In the genomic region with DNA sequence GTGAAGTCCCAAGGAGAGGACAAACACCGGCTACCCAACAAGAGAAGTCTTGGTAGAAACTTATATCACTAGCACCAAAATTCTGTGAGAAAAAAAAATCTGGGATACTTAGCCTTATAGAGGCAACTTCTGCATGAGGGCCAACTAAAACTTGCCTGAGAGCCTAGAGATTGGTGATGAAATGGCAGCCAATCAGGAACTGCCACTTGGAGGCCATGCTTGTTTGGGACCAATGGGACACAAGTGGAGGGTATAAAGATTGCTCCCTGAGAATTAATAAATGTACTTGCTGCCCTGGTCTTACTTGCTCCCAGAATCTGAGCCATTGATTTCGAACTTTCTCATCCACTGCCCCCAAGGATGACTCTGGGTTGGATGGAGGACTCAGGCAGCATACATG, we compare ENCODE assay signal across 32 mouse cellular contexts. TPM values are rescaled to one million over a fixed set of nuclear protein-coding genes. Genes with fewer than 3 reads are reported as not detected.
DNase-seq lines count a peak whose midpoint lies in the region; TF ChIP-seq lines count a peak whose summit lies in the region.
"Had no signal": no experiment of that assay in that cellular context is flagged by ENCODE, and none has a peak within 500 bp of the region (broad histone marks: within the 10 kb centered on the region; RNA-seq: fewer than 3 reads in every experiment).

No protein-coding gene starts in this region.

- H3K4me3 ChIP-seq in MEL (ENCODE audit: control insufficient read depth in 1 of 2, insufficient read depth in 1 of 2, low read depth in 2 of 2, low read length in 2 of 2): no peak overlapping the region
- H3K4me3 ChIP-seq in macrophage (ENCODE audit: inconsistent target): no peak overlapping the region
- no peak overlapping the region for H3K4me3 ChIP-seq in limb, embryonic 10.5 days
- H3K4me3 ChIP-seq: embryonic facial prominence, embryonic 12.5 days; embryonic facial prominence, embryonic 15.5 days; gastrocnemius, adult 2 months; heart, embryonic 12.5 days; heart, embryonic 15.5 days; hindbrain, embryonic 10.5 days; hindbrain, embryonic 13.5 days; intestine, embryonic 15.5 days had no signal

- no peaks in the 10 kb centered on the region for H3K4me1 ChIP-seq in MEL (ENCODE audit: control insufficient read depth in 1 of 2, insufficient read depth in 2 of 2, low read length in 2 of 2)
- H3K4me1 ChIP-seq in limb, embryonic 10.5 days: no peaks in the 10 kb centered on the region
- H3K4me1 ChIP-seq: embryonic facial prominence, embryonic 12.5 days; embryonic facial prominence, embryonic 15.5 days; heart, embryonic 12.5 days; hindbrain, embryonic 10.5 days; hindbrain, embryonic 13.5 days; intestine, embryonic 15.5 days had no signal

- H3K27me3 ChIP-seq in MEL (ENCODE audit: control insufficient read depth in 1 of 2, insufficient read depth in 2 of 2, low read length in 2 of 2): no peaks in the 10 kb centered on the region
- no peaks in the 10 kb centered on the region for H3K27me3 ChIP-seq in limb, embryonic 10.5 days (ENCODE audit: low read depth, poor library complexity, severe bottlenecking)
- H3K27me3 ChIP-seq: embryonic facial prominence, embryonic 12.5 days; embryonic facial prominence, embryonic 15.5 days; heart, embryonic 12.5 days; heart, embryonic 15.5 days; hindbrain, embryonic 13.5 days; intestine, embryonic 15.5 days had no signal

- TF ChIP-seq CTCF in MEL (IDR thresholded peaks at IDR 0.05 in 2 of 3, conservative IDR thresholded peaks at IDR 0.05 in 1 of 3; ENCODE audit: control insufficient read depth in 1 of 3, insufficient read depth in 1 of 3, low read depth in 2 of 3, low read length in 3 of 3, poor library complexity in 1 of 3, severe bottlenecking in 1 of 3): no peak

- no peaks in the 10 kb centered on the region for H3K36me3 ChIP-seq in MEL (ENCODE audit: control insufficient read depth in 1 of 2, insufficient read depth in 2 of 2, low read length in 2 of 2)
- no peaks in the 10 kb centered on the region for H3K36me3 ChIP-seq in macrophage (ENCODE audit: inconsistent target)
- H3K36me3 ChIP-seq in limb, embryonic 10.5 days: no peaks in the 10 kb centered on the region
- H3K36me3 ChIP-seq: embryonic facial prominence, embryonic 12.5 days; embryonic facial prominence, embryonic 15.5 days; heart, embryonic 12.5 days; heart, embryonic 15.5 days; hindbrain, embryonic 10.5 days; hindbrain, embryonic 13.5 days; intestine, embryonic 15.5 days had no signal

- DNase-seq in 416B (ENCODE audit: low read depth) (peak; percentile 45), MEL (ENCODE audit: low read depth, low spot score) (peak; percentile 13), liver (no peak)
- no peak for DNase-seq in layer of hippocampus, adult 8-10 months (ENCODE audit: low spot score in 2 of 2)
- no peak for DNase-seq in limb, embryonic 10.5 days (ENCODE audit: low spot score)
- DNase-seq: adrenal gland, postnatal 10 days; adrenal gland, postnatal 36 days; B cell, adult 2 months; cerebellum, adult 11 months; cerebellum, adult 2 months; cerebellum, adult 9-11 months; cerebellum, postnatal 25 days; forebrain, postnatal 0 days; gastrocnemius, adult 2 months; gastrocnemius, postnatal 14 days; heart, adult 11 months; heart, postnatal 10 days; heart, postnatal 36 days had no signal

- no peak overlapping the region for H3K9ac ChIP-seq in MEL (ENCODE audit: control insufficient read depth, low read depth, low read length, poor library complexity, severe bottlenecking)
- H3K9ac ChIP-seq: embryonic facial prominence, embryonic 12.5 days; embryonic facial prominence, embryonic 15.5 days; forebrain, postnatal 0 days; heart, embryonic 12.5 days; heart, embryonic 15.5 days; hindbrain, embryonic 13.5 days; intestine, embryonic 15.5 days had no signal

- 94% methylated on average over 2 of the region's 2 CpGs for WGBS in macrophage (ENCODE audit: missing documents)
- 90% methylated on average over 2 of the region's 2 CpGs for WGBS in limb, embryonic 10.5 days

- no peak for TF ChIP-seq RAD21 in MEL (IDR thresholded peaks at IDR 0.05; ENCODE audit: low read depth, low read length)

- TF ChIP-seq POLR2A in MEL (IDR thresholded peaks at IDR 0.05; ENCODE audit: control insufficient read depth in 1 of 2, insufficient read depth in 1 of 2, low read depth in 1 of 2, low read length in 2 of 2, poor library complexity in 1 of 2): no peak

- TF ChIP-seq EP300 in MEL (IDR thresholded peaks at IDR 0.05; ENCODE audit: low read depth in 1 of 2, low read length in 2 of 2): no peak

- H3K79me2 ChIP-seq in MEL (ENCODE audit: control insufficient read depth, insufficient read depth, low read length, poor library complexity) (no peaks in the 10 kb centered on the region), macrophage (ENCODE audit: inconsistent target) (no peaks in the 10 kb centered on the region)

- H3K27ac ChIP-seq in MEL (ENCODE audit: control insufficient read depth, low read depth, low read length) (no peak overlapping the region), macrophage (peak overlapping the region; percentile 99)
- no peak overlapping the region for H3K27ac ChIP-seq in limb, embryonic 10.5 days
- H3K27ac ChIP-seq: embryonic facial prominence, embryonic 12.5 days; embryonic facial prominence, embryonic 15.5 days; gastrocnemius, adult 2 months; heart, embryonic 15.5 days; hindbrain, embryonic 10.5 days; hindbrain, embryonic 13.5 days; intestine, embryonic 15.5 days had no signal

- H3K9me3 ChIP-seq in MEL (replicated peaks; ENCODE audit: insufficient read depth, low read length): no peaks in the 10 kb centered on the region
- H3K9me3 ChIP-seq in limb, embryonic 10.5 days (replicated peaks): 0 out of 2 replicates have a peak, but pooled peaks cover 2% of the 10 kb centered on the region
- H3K9me3 ChIP-seq: embryonic facial prominence, embryonic 12.5 days; embryonic facial prominence, embryonic 15.5 days; heart, embryonic 12.5 days; heart, embryonic 15.5 days; hindbrain, embryonic 10.5 days; hindbrain, embryonic 13.5 days; intestine, embryonic 15.5 days had no signal

TF ChIP-seq in MEL, 35 proteins besides CTCF, POLR2A, EP300 and RAD21:
- TF ChIP-seq TCF12 (IDR thresholded peaks at IDR 0.05; ENCODE audit: low read depth, low read length) (no peak), UBTF (IDR thresholded peaks at IDR 0.05; ENCODE audit: borderline replicate concordance, insufficient read depth, low read depth, low read length) (no peak), USF1 (IDR thresholded peaks at IDR 0.05; ENCODE audit: low read depth, low read length) (no peak), CHD2 (IDR thresholded peaks at IDR 0.05; ENCODE audit: low read length) (no peak), POLR2AphosphoS2 (IDR thresholded peaks at IDR 0.05; ENCODE audit: low read length) (no peak), TAL1 (IDR thresholded peaks at IDR 0.05; ENCODE audit: low read length) (no peak), RCOR1 (IDR thresholded peaks at IDR 0.05; ENCODE audit: low read depth, low read length) (no peak), MXI1 (IDR thresholded peaks at IDR 0.05; ENCODE audit: low read depth, low read length) (no peak), ZNF384 (IDR thresholded peaks at IDR 0.05; ENCODE audit: low read depth, low read length) (no peak), MAX (IDR thresholded peaks at IDR 0.05; ENCODE audit: low read length) (no peak), ZKSCAN1 (IDR thresholded peaks at IDR 0.05; ENCODE audit: low read depth, low read length) (no peak), POLR2AphosphoS5 (IDR thresholded peaks at IDR 0.05; ENCODE audit: borderline replicate concordance, low read depth, low read length) (no peak), E2F4 (IDR thresholded peaks at IDR 0.05; ENCODE audit: borderline replicate concordance, low read depth, low read length) (no peak), ETS1 (IDR thresholded peaks at IDR 0.05; ENCODE audit: low read depth, low read length) (no peak)

RNA-seq across cellular contexts. Expression of a gene that starts 1.3 kb away (rescaled TPM):
- total RNA-seq in MEL (2012; rRNA removed): not detected in 2 replicates
- polyA plus RNA-seq in MEL (2012; ENCODE audit: insufficient read depth in 1 of 2, insufficient read length in 2 of 2, low read depth in 1 of 2, low replicate concordance in 2 of 2, missing spikeins in 1 of 2): not detected
- 100 to 1,000 TPM; 161 to 273 (median 196) TPM for total RNA-seq in macrophage (2018; cell fraction: chromatin; rRNA removed)
- 10 to 100 TPM; 21.4 to 33.7 (median 26.7) TPM for total RNA-seq in macrophage (2018; cell fraction: cytosol; rRNA removed)
- 100 to 1,000 TPM in 18 of 26 experiments, 10 to 100 TPM in 8; 62.9 to 333 (median 105) TPM for total RNA-seq in macrophage (2018; cell fraction: nucleus; rRNA removed)
- polyA plus RNA-seq in macrophage (2018): 11.0 to 49.4 TPM (median 15.5 TPM) in 3 replicates
- 100 to 1,000 TPM; 243 to 267 (median 257) TPM for total RNA-seq in layer of hippocampus, adult 8-10 months (2022)
- polyA plus RNA-seq in limb, embryonic 10.5 days (2016; fragmentation: Nextera tagmentation; extraction: Ambion mirVana): 11.8 and 16.1 TPM in 2 replicates

RNA-seq across cellular contexts. Expression of a gene that starts 57.5 kb away (rescaled TPM):
- not detected in 2 replicates for total RNA-seq in MEL (2012; rRNA removed)
- polyA plus RNA-seq in MEL (2012; ENCODE audit: insufficient read depth in 1 of 2, insufficient read length in 2 of 2, low read depth in 1 of 2, low replicate concordance in 2 of 2, missing spikeins in 1 of 2) (not detected), macrophage (2018) (not detected in 3 replicates)
- total RNA-seq in macrophage (2018; cell fraction: chromatin; rRNA removed): not detected
- not detected for total RNA-seq in macrophage (2018; cell fraction: cytosol; rRNA removed)
- 1 to 10 TPM in 1 of 26 experiments, not detected in 25; 1.8 TPM for total RNA-seq in macrophage (2018; cell fraction: nucleus; rRNA removed)
- under 1 TPM in 1 of 4 experiments, not detected in 3; 0.64 TPM for total RNA-seq in layer of hippocampus, adult 8-10 months (2022)
- polyA plus RNA-seq in limb, embryonic 10.5 days (2016; fragmentation: Nextera tagmentation; extraction: Ambion mirVana): not detected in 2 replicates
- total RNA-seq: adrenal gland, adult 18-20 months; adrenal gland, postnatal 10 days; adrenal gland, postnatal 36 days; common myeloid progenitor, adult 5-6 weeks; forebrain, postnatal 0 days; gastrocnemius, adult 2 months; gastrocnemius, postnatal 14 days; gastrocnemius, postnatal 4 days; heart, postnatal 10 days; heart, postnatal 36 days had no signal
- polyA plus RNA-seq: embryonic facial prominence, embryonic 12.5 days; embryonic facial prominence, embryonic 15.5 days; forebrain, embryonic 11.5 days; forebrain, embryonic 14.5 days; heart, embryonic 12.5 days; heart, embryonic 15.5 days; hindbrain, embryonic 13.5 days; hindbrain, embryonic 16.5 days; intestine, embryonic 15.5 days had no signal

Comparison
In these comparisons a context has a peak if more than half of its experiments do, and no peak if none do; other contexts are left out.
1. DNase-seq: peak in 416B (single experiment) and MEL (single experiment); none in liver (single experiment), layer of hippocampus, adult 8-10 months (0 of 2) and limb, embryonic 10.5 days (single experiment).
2. RNA of a gene that starts 1.3 kb away (polyA plus RNA-seq): 11.8 to 16.1 TPM in limb, embryonic 10.5 days and 11.0 to 49.4 TPM in macrophage; not detected in MEL; every median in the first group is over 10 times any median in the second.